ENCODE assay signal across 19 mouse cellular contexts in genomic region chr16:36786466-36786865, GRCm38 (mm10). TPM values are rescaled to one million over a fixed set of nuclear protein-coding genes. Genes with fewer than 3 reads are reported as not detected.
"Had no signal": no experiment of that assay in that cellular context is flagged by ENCODE, and none has a peak within 500 bp of the region (broad histone marks: within the 10 kb centered on the region; RNA-seq: fewer than 3 reads in every experiment).

No protein-coding gene starts in this region.

- H3K9me3 ChIP-seq: lung, embryonic 15.5 days; midbrain, embryonic 10.5 days; neural tube, embryonic 13.5 days had no signal

- H3K9ac ChIP-seq: hindbrain, embryonic 14.5 days; liver, embryonic 14.5 days; lung, embryonic 15.5 days; midbrain, embryonic 13.5 days; neural tube, embryonic 13.5 days had no signal

- H3K4me3 ChIP-seq: lung, embryonic 15.5 days; megakaryocyte, embryonic 14.5 days; midbrain, embryonic 10.5 days; midbrain, embryonic 13.5 days; myocyte; neural tube, embryonic 13.5 days had no signal

- H3K4me1 ChIP-seq: lung, embryonic 15.5 days; megakaryocyte, embryonic 14.5 days; midbrain, embryonic 10.5 days; midbrain, embryonic 13.5 days; neural tube, embryonic 13.5 days had no signal

- H3K27me3 ChIP-seq: lung, embryonic 15.5 days; midbrain, embryonic 13.5 days; neural tube, embryonic 13.5 days had no signal

- H3K4me2 ChIP-seq: hindbrain, embryonic 14.5 days; liver, embryonic 11.5 days; lung, embryonic 15.5 days; midbrain, embryonic 13.5 days; neural tube, embryonic 13.5 days had no signal

- ATAC-seq: hindbrain, postnatal 0 days; inflammation-experienced regulatory T-cells, adult 6 months; midbrain, embryonic 13.5 days; midbrain, embryonic 16.5 days had no signal

- H3K36me3 ChIP-seq: lung, embryonic 15.5 days; midbrain, embryonic 10.5 days; midbrain, embryonic 13.5 days; neural tube, embryonic 13.5 days had no signal

- H3K27ac ChIP-seq: hindbrain, embryonic 14.5 days; hindbrain, postnatal 0 days; liver, embryonic 14.5 days; lung, embryonic 15.5 days; midbrain, embryonic 10.5 days; midbrain, embryonic 13.5 days; neural tube, embryonic 13.5 days had no signal

- DNase-seq: lung, adult 18-20 months; lung, postnatal 10 days; lung, postnatal 36 days; retina, postnatal 1 day; right cerebral cortex, postnatal 25 days; thymus, adult 18-20 months; thymus, postnatal 36 days had no signal

RNA-seq across cellular contexts. Expression of gene Slc15a2, which starts 1.7 kb away (rescaled TPM):
- polyA plus RNA-seq: myocyte had no signal
